Mouse (Mus musculus): Measurements from ENCODE around the gene Frmd4a.

GRCm38 (mm10) chr2:4472760-4473480 is 455.4 kb downstream of the Frmd4a start:
- TF ChIP-seq HCFC1 (IDR thresholded peaks at IDR 0.05; ENCODE audit: borderline replicate concordance, insufficient read depth, low read length) (no peak), ZNF384 (IDR thresholded peaks at IDR 0.05; ENCODE audit: low read depth, low read length) (no peak), CHD2 (IDR thresholded peaks at IDR 0.05; ENCODE audit: low read depth, low read length) (no peak)

Data from ES-E14 (cell line).